Mouse (Mus musculus) heart, embryonic 11.5 days (tissue): Measurements from ENCODE around the gene Hist1h2bj. TPM values are rescaled to one million over a fixed set of nuclear protein-coding genes. Genes with fewer than 3 reads are reported as not detected.

Source experiments
- ATAC-seq: fragments of 200-750 bp; cut with Nextera tagmentation; replicated peaks from 2 replicates; pipeline ENCODE4 v1.8.0; 2017; ENCODE audit warnings: moderate library complexity; ENCODE audit not compliant: insufficient number of reproducible peaks, low FRiP score, low TSS enrichment
- H3K27ac ChIP-seq: fragments of 300-500 bp; sonication (generic); 2 replicates; pipeline ENCODE4 v1.5.1; 2014; ENCODE audit warnings: mild to moderate bottlenecking, low read depth, low read length
- H3K27me3 ChIP-seq: fragments of 300-500 bp; sonication (generic); 2 replicates; pipeline ENCODE4 v1.6.1; 2014; ENCODE audit warnings: mild to moderate bottlenecking, low read length, mixed read lengths; ENCODE audit not compliant: control insufficient read depth, insufficient read depth
- H3K36me3 ChIP-seq: fragments of 300-500 bp; sonication (generic); 2 replicates; pipeline ENCODE4 v1.6.1; 2014; ENCODE audit warnings: mild to moderate bottlenecking, low read length, moderate library complexity, mixed read lengths; ENCODE audit not compliant: control insufficient read depth, insufficient read depth
- H3K4me1 ChIP-seq: fragments of 300-500 bp; sonication (generic); 2 replicates; pipeline ENCODE4 v1.6.1; 2014; ENCODE audit warnings: low read length; ENCODE audit not compliant: control insufficient read depth, insufficient read depth
- H3K4me2 ChIP-seq: fragments of 300-500 bp; sonication (generic); 2 replicates; pipeline ENCODE4 v1.6.1; 2014; ENCODE audit warnings: mild to moderate bottlenecking, moderate library complexity
- H3K4me3 ChIP-seq: fragments of 300-500 bp; sonication (generic); 2 replicates; pipeline ENCODE4 v1.5.1; 2014; ENCODE audit warnings: low read depth, low read length
- H3K9ac ChIP-seq: fragments of 300-500 bp; sonication (generic); 2 replicates; pipeline ENCODE4 v1.6.1; 2014; ENCODE audit warnings: mild to moderate bottlenecking, low read depth, low read length, moderate library complexity
- H3K9me3 ChIP-seq: fragments of 300-500 bp; sonication (generic); replicated peaks from 2 replicates; pipeline ENCODE4 v1.6.1; 2016; ENCODE audit warnings: low read length; ENCODE audit not compliant: control insufficient read depth
- WGBS: fragments of 180-500 bp; shearing (Covaris S2); extraction: QIAGEN DNeasy Blood & Tissue Kit; methylation state at CpG from one replicate; pipeline ENCODE4 v1.1.7; 2014; ENCODE audit not compliant: insufficient replicate concordance; 5-methylcytosine and 5-hydroxymethylcytosine counted together
- polyA plus RNA-seq: library from polyadenylated mRNA; unstranded; fragments of >200 nt; fragmentation: Nextera tagmentation; extraction: Ambion mirVana; gene quantifications from 2 replicates; pipeline ENCODE4 v1.2.1, GENCODE M21; 2014

Hist1h2bj gene
- polyA plus RNA-seq, 1 experiment from 2014 or later = 7.5 TPM

GRCm38 (mm10) chr13:21997821-21998220 lies 45.2 kb upstream of the Hist1h2bj start:
- no peak for ATAC-seq
- peaks cover 59% of the 10 kb centered on the region for H3K27me3 ChIP-seq
- WGBS = 0% methylated on average over 4 of the region's 4 CpGs
- no peak overlapping the region for H3K9ac ChIP-seq
- H3K4me1 ChIP-seq = no peaks in the 10 kb centered on the region
- H3K4me3 ChIP-seq = peak overlapping the region; percentile 47
- H3K4me2 ChIP-seq = peak overlapping the region; percentile 79
- H3K9me3 ChIP-seq = no peaks in the 10 kb centered on the region
- H3K27ac ChIP-seq = no peak overlapping the region
- no peaks in the 10 kb centered on the region for H3K36me3 ChIP-seq

DNA sequence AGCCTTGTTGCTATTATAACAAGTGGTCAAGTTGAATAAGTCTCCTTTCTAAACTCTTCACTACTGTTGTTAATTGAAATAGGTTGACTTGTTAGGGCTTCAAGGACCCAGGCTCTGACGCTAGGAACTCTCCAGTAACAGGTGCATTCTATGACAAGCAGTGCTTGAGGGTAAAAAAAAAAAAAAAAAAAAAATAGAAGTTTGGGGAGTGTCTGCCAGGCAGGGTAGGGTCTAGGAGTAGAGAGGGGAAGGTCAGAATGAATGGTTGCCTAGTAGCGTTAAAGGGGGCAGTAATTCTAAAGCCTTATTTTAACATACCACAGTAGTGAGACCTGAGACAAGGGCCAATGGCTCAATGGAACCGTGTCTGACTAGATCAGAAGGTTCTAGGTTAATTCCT lies 44.6 kb upstream of the Hist1h2bj start:
- WGBS = 34% methylated on average over 3 of the region's 3 CpGs
- Histone ChIP-seq H3K27ac (no peak overlapping the region), H3K9me3 (no peaks in the 10 kb centered on the region), H3K4me3 (no peak overlapping the region), H3K4me2 (no peak overlapping the region), H3K27me3 (peaks cover 65% of the 10 kb centered on the region), H3K9ac (no peak overlapping the region), H3K4me1 (no peaks in the 10 kb centered on the region), H3K36me3 (no peaks in the 10 kb centered on the region)
- no peak for ATAC-seq

- Histone ChIP-seq H3K27ac (no peak overlapping the region), H3K4me2 (no peak overlapping the region), H3K9me3 (no peaks in the 10 kb centered on the region), H3K4me3 (no peak overlapping the region), H3K36me3 (no peaks in the 10 kb centered on the region), H3K4me1 (no peaks in the 10 kb centered on the region), H3K9ac (no peak overlapping the region), H3K27me3 (peaks cover 72% of the 10 kb centered on the region)
- no peak for ATAC-seq
- 37% methylated on average over 4 of the region's 4 CpGs for WGBS
Observed at GRCm38 (mm10) chr13:21999147-21999546, 43.9 kb upstream of the Hist1h2bj start.

DNA sequence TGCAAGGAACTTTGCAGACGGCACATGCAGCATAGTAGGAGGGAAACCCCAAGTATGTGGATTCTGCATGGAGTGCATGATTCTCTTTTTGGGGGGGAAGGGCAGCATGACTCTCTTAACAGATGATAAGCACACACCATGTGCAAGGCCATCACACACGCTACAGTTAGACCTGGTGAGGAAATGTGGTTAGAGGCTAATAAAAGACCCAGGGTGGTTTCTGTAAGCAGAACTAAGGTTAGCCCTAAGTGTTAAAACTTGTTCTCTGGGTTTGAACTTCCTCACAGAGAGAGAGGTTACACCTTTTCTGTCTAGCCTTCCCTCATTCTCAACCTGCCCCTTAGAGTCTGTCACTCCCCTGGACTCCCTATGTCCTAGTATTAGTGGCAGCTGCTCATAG lies 41.7 kb upstream of the Hist1h2bj start:
- Histone ChIP-seq H3K36me3 (no peaks in the 10 kb centered on the region), H3K4me3 (no peak overlapping the region), H3K27me3 (peaks cover 93% of the 10 kb centered on the region), H3K9ac (no peak overlapping the region), H3K4me2 (no peak overlapping the region), H3K27ac (no peak overlapping the region), H3K4me1 (peaks cover 8% of the 10 kb centered on the region; the same call in 1 of the 2 replicates), H3K9me3 (no peaks in the 10 kb centered on the region)
- no peak for ATAC-seq
- 47% methylated on average over 2 of the region's 2 CpGs for WGBS

DNA sequence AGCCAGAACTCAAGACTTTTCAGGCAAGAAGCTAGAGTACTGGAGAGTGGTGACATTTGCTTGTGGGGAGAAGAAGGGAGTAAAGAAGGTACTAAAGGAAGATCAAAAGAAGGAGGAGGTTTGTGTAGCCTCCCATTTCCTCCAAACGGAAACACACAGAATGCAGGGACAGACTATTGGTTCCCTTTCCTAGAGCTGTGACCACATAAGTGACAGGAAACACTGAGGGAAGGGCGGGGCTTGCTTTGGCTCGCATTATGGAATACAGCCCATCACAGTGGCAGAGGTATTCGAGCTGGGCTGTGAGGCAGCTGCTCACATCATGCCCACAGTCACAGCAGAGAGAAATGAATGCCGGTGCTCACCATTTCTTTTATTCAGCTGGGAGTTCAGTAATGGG lies 41.2 kb upstream of the Hist1h2bj start:
- Histone ChIP-seq H3K36me3 (no peaks in the 10 kb centered on the region), H3K27ac (no peak overlapping the region), H3K9ac (no peak overlapping the region), H3K4me1 (peaks cover 13% of the 10 kb centered on the region), H3K4me2 (no peak overlapping the region; the same call in 1 of the 2 replicates), H3K9me3 (no peaks in the 10 kb centered on the region), H3K27me3 (peaks cover 95% of the 10 kb centered on the region), H3K4me3 (no peak overlapping the region)
- no peak for ATAC-seq
- 32% methylated on average over 5 of the region's 5 CpGs for WGBS

- no peak overlapping the region for H3K27ac ChIP-seq
- peaks cover 97% of the 10 kb centered on the region for H3K27me3 ChIP-seq
- H3K9me3 ChIP-seq = no peaks in the 10 kb centered on the region
- H3K4me2 ChIP-seq = peak overlapping the region; percentile 98
- H3K9ac ChIP-seq = peak overlapping the region; percentile 50; the same call in 1 of the 2 replicates
- peaks cover 17% of the 10 kb centered on the region for H3K4me1 ChIP-seq
- under 1% methylated on average over 45 of the region's 45 CpGs for WGBS
- H3K4me3 ChIP-seq = peak overlapping the region; percentile 63
- peak; percentile 71; the same call in 1 of the 2 replicates for ATAC-seq
- no peaks in the 10 kb centered on the region for H3K36me3 ChIP-seq
Observed at GRCm38 (mm10) chr13:22005605-22006333, 37.2 kb upstream of the Hist1h2bj start.

GRCm38 (mm10) chr13:22006334-22007120 lies 36.5 kb upstream of the Hist1h2bj start:
- Histone ChIP-seq H3K4me2 (peak overlapping the region; percentile 98), H3K27ac (no peak overlapping the region), H3K27me3 (peaks cover 95% of the 10 kb centered on the region), H3K9ac (0 out of 2 replicates have a peak overlapping the region, but pooled peaks have one; percentile 28), H3K4me3 (peak overlapping the region; percentile 63), H3K4me1 (peaks cover 17% of the 10 kb centered on the region), H3K36me3 (no peaks in the 10 kb centered on the region), H3K9me3 (no peaks in the 10 kb centered on the region)
- peak; percentile 73 for ATAC-seq
- under 1% methylated on average over 38 of the region's 38 CpGs for WGBS

DNA sequence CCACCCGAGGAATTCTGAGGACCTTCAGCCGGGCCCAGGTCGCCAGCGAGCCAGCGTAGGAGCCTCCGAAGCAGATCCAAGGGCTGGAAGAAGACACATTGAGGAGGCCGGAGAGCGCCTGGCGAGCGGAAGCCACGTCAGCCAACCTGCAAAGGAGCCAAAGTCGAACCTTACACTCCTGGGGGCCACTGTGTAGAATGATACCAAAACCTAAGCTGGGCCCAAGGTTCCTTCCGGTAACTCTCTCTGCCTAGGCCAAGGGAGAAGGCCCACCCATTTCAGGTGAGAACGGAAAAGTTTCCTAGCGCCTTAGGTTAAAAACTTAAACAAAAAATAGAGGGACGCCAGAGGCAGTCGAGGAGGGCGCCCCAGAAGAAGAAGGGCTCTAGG lies 35.9 kb upstream of the Hist1h2bj start:
- peak overlapping the region; percentile 98 for H3K4me2 ChIP-seq
- H3K9ac ChIP-seq = no peak overlapping the region
- 2% methylated on average over 18 of the region's 18 CpGs for WGBS
- peaks cover 17% of the 10 kb centered on the region for H3K4me1 ChIP-seq
- no peaks in the 10 kb centered on the region for H3K9me3 ChIP-seq
- no peak overlapping the region for H3K27ac ChIP-seq
- H3K27me3 ChIP-seq = peaks cover 92% of the 10 kb centered on the region
- H3K4me3 ChIP-seq = peak overlapping the region; percentile 63
- ATAC-seq = no peak
- H3K36me3 ChIP-seq = no peaks in the 10 kb centered on the region
